Mouse (Mus musculus): ENCODE measurements around the gene Rcc2.
A peak's percentile ranks its signal among the peaks of the same experiment; 100 is the strongest.

The Rcc2 gene

DNA sequence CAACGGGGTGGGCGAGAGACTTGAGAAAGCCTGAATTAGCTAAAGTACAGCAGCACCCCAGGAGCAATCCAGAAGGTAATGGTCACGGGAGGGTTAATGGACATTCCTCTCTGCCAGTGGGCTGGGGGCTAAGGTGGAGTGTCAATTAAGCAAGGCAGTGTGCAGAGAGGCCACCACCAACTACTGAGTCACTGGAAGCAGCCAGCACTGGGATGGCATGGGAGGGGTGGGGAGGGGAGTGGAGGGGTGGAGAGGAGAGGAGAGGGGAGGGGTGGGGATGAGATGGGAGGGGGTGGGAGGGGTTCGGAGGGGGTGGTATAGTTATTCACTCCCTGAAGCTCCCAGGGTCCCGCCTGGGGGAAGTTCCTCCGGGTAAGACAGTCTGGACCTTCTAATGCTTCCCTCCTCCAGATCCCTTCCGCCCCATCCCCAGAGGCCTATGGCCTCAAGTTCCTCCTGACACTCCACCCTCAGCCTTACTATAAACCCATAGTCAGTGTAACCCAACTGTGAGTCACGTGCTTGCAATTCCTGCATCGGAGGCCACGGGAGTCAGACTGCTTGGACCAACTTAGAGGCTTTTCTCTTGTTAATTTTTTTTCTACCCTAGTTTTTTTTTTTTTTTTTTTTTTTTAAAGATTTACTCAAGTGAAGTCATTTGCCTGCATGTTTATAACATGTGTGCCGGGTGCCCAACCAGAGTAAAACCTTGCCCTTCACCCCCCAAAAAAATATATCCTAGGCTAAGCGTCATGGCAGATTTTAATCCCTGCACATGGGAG, 12.1 kb upstream of the Rcc2 start:
- no peak for DNase-seq

DNA sequence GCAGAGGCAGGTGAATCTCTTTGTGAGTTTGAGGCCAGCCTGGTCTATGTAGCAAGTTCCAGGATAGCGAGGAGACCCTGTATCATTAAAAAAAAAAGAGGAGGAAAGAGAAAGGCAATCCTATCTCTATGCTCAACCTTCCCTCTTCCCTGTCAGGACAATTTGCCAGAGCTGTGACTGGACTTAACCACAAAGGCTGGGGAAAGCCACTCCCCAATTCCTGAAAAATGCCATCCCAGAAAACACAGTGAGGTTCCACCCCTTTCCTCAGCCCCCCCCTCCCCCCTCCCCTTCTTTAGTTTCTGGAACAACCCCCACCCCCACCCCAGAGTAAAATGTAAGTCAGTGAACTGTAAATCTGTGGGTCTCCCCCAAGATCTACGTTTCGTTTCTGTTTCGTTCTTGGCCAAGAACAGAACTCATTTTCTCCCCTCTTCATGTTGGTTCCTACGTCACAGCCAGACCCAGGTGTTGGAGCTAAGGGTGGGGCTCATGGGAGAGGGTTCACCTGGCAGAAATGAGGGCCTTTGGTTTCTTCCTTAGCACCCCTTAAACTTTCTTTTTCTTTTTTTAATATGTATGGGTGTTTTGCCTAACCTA, 11.4 kb upstream of the Rcc2 start:
- DNase-seq, result no peak

DNA sequence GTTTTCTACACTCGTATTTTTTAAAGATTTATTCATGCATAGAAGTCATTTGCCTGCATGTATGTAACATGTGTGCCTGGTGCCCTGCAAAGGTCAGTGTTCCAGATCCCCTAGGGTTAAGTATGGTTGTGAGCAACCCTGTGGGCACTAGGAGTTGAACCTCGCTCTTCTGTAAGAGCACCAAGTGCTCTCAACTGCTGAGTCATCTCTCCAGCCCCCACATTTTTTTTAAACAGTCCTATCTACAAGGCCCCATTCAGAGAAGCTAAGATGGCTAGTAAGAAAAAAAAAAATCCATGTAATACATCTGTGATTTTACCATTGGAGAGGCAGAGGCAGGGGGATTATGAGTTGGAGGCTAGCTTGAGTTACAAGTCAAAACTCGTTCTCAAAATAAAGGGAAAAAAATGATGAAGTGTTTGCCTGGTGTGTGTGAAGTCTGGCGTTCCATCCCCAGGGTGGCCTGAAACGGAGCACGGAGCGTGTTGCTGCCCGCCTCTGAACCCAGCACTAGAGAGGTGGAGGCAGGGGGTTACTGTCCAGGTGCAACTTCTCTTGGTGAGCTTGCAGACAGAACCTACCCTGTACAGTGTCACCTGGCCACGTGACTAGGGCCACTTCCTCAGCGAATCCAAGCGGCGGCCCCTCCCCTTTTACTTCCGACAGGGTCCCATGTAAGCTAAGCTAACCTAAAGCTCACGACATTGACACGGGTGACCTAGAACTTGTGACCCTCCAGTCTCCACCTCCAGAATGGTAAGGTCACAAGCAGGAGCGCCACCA, 10.3 kb upstream of the Rcc2 start:
- DNase-seq, result peak; percentile 67

DNA sequence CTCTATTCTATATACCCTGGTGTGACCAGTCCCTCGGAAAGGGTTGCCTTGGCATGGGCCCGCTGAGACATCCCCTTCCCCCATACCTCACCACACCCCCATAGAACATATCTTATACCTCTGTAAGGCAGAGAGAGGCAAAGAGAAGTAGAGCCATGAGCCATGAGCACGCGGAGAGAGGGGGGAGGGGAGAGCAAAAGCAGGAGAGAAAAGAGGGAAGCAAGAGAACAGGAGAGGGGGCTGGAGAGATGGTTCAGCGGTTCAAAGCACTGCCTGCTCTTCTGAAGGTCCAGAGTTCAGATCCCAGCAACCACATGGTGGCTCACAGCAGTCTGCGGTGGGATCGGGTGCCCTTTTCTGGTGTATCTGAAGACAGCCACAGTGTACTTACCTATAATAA, 8.9 kb upstream of the Rcc2 start:
- DNase-seq, result peak; percentile 4

DNA sequence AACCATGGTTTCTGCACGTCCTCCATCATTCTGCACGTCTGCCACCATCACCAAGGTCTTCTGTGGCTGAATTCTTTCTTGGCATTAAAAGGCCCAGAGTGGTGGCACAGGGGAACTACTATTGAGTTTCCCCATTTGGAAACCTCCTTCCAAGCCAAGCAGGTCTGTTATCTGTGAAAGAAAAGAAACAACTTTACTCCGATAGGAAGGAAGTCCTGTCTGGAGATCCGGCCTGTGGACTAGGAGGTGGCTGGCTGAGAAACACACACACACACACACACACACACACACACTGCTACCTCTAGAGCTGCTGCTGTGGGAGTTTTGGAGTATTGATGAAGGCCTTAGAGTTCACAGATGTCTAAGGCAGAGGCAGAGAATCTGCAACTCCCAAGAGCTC, 6.8 kb upstream of the Rcc2 start:
- DNase-seq, result no peak

DNA sequence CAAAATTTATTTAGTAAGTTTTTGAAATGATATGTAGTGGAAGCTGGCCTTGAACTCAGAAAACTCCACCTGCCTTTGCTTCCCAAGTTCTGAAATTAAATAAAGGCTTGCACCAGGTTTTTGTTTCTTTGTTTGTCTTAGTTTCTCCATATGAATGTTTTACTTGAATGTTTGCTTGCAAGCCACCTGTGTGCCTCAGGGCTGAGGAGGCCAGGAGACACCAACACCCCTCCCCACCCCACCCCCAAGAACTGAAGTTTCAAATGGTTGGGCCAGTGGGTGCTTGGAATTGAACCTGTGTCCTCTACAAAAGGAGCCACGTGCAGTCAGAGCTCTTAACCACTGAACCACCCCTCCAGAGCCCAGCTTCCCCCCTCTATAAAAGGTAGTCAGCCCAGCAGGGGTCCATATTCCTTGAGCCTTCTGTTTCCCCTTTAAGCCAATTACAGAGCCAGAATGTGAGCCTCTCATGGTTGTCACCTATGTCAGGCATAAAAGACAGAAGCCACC, 5.7 kb upstream of the Rcc2 start:
- DNase-seq, result no peak

DNA sequence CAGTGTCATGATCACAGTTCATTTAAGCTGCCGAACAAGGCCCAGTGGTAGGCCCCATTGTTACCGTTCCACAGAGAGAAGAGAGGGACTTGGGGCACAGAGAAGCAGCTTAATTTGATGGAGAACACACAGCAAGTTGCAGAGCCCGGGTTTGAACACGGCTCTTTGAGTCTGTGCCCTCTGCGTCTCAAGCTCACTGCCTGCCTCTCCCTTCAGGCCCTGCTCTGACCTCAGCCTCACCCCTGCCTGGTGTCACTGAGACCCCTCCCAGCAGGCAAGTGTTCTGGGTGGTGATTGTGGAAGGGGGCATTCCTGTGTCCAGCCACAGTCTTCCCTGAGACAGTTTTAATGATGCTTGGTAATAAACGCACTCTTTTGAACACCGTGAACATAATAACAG, 5.2 kb upstream of the Rcc2 start:
- DNase-seq, result no peak

DNA sequence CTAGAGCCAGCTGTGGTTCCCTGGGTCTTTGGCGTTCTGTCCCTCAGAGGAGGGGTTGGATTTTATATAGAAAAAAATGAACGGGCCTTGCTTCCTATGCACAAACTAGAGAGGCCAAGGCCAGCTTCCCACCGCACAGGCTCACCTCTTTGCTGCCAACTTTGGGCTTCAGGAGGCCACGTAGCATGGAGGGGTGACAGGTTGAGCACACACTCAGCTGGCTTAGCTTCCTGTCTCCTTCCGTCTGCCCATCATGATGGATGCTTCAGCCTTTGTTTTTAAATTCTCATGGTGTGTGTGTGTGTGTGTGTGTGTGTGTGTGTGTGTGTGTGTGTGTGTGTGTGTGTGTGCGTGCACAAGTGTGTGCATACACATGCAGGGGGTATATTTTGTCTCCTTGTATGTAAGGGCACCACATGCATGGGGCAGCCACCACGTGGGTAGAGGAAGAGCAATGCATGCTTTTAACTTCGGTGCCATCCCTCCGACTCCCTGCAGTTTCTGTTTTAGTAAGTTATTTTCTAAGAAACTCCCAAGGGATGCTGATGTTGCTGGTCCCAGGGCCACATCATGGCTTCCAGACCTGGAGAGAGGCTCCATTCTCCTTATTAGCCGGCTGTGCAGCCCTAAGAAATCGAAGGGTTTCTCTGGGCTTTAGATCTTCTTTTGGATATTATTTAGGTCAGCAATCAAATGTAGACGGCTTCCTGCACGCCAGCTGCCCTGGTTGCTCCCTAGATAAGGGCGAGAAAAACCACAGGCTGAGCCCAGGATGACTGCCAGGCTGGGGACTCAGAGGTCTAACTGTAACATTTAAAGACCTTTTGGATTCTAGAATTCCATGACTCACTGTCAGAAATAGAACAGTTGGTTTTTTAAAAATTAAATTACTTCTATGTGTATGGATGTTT, 4.4 kb upstream of the Rcc2 start:
- DNase-seq, result no peak

DNA sequence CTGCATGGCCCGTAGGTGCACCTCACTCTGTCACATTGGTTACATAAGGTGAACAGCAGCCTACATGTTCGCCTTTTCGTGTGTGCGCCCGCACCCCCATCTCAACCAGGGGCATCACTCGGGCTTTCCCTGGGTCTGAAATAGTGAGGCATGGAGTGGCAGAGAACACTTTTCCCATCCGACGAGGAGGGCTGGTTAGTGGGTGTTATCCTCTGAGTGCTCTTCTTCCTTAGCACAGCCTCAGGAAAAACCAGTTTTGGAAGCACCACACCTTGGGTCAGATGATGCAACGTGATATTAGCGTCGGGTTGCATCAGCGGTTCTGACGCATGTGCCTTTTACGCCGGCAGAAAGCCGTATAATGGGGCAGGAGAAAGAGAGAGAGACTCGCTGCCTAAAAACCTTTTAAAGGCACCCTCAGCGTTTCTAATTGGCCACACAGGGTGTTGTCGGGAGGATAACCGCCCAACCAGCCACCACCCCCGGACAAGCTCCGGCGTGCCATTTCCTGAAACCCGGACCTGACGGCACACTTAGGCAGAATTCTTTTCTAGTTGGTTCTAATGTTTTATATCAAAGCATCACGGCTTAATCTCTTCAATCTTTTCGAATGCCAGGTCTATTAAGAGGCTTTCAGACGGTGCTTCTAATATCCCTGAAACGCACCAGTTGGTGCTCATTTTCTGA, 757 bp upstream of the Rcc2 start:
- DNase-seq, result peak; percentile 67

DNA sequence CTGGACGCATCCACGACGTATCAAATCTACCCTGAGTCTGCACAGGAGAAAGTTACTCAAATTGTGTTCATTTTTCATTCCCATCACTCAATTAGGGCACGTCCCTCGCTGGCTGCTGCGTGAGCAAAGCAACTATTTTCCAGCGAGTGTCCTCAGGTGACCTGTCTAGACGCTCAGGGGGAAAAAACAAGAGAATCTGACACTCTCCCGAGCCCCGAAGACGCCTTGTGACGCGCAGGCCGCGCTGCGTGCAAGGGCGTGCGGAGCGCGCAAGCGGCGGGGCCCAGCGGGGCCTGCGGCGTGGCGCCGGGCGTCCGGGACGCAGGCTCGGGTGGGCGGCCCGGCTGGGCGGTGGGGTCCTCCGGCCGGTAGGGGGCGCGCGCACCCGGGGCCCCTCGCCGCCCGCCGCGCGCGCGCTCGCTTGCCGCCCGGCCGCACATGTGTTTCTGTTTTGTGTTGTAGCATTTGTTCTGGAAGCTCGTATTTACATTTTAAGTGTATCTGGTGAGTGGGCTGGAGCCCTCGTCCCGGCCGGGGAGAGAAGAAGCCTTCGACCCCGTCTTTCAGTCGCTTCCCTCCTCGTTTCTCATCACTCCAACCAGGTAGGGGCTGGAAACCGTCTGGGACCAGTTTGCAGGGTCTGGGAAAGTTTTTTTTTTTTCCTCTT, 841 bp downstream of the Rcc2 start:
- peak; percentile 91 for DNase-seq

DNA sequence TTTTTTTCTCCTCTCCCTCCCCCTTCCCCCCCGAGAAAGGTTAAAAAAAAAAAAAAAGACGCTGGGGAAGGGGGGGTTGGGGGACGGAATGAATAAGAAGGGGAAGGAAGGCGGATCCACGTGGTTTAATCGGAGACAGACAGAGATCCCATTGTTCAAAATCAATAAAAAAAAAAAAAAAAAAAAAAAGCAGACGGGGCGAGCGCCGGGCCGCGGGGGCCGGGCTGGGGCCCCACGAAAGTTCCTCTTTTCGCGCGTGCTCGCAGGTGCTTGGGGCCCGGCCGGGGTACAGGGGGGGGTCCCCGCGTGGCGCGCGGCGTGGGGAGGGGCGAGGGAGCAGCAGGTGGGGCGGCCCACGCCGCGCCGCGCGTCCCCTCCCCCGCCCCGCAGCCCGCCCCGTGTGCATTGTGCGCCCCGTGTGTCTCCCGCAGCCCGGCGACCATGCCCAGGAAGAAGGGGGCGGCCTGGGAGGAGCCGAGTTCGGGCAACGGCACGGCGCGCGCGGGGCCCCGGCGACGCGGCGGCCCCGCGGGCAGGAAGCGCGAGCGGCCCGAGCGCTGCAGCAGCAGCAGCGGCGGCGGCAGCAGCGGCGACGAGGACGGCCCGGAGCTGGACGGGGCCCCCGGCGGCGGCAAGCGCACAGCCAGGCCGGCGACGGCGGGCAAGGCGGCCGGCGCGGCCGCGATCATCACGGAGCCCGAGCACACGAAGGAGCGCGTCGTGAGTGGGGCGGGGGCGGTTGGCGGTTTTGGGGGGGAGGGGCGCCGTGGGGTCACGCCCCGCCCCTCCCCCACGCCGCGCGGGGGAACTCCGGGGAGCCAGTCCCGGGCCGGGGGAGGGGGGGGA, 1.6 kb downstream of the Rcc2 start:
- peak; percentile 82 for DNase-seq

DNA sequence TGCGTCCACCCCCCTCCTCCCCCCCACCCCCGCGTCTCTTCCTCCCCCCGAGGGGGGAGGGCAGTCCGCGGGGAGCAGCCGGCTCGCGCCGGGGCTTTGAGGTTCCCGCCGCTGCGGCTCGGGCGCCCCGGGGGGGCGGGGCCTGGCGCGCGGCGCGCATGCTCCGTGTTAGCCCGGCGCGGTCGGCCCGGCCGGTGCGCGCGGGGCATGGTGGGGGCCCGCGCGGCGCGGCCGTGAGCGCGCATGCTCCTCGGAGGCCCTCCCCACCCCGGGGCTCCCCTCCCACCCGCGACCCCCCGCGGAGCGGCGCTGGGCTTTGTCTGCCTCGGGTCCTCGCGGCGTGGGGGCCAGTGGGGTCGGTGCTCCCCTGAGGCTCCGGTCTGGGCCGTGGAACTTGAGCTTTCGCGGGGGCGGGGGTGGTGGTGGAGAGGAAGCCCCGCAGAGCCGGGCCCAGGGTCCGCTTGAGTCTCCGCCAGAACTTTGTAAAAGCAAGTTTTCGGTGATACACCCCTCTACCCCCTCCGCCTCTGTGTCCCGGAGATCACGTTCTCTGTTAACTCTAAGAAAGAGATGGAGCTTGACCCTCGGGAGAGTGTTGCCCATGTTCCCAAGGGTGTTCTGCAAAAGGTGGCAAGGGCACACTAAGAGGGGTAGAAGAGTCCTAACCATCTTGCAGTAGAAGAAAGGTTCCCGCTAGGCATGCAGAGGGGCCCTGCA, 2.4 kb downstream of the Rcc2 start:
- peak; percentile 93 for DNase-seq

DNA sequence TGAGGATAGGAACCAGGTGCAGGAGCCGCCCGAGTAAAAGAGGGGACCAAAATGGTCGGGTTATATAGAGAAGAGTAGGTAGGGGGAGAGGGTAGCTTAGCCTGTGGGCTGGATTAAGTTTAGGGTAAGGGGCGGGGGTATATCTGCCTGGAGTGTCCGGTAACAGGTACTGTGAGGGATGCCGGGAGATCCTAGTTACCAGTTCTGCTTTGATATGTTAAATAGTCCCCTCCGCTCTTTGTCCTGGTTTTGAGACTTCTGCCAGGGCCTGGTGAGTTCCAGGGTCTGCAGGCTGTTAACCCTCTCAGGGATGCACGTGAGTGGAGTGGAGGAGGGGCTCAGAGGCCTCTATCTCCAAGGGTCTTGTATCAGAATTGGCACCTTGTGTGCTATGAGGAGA, 3.3 kb downstream of the Rcc2 start:
- DNase-seq, result no peak

DNA sequence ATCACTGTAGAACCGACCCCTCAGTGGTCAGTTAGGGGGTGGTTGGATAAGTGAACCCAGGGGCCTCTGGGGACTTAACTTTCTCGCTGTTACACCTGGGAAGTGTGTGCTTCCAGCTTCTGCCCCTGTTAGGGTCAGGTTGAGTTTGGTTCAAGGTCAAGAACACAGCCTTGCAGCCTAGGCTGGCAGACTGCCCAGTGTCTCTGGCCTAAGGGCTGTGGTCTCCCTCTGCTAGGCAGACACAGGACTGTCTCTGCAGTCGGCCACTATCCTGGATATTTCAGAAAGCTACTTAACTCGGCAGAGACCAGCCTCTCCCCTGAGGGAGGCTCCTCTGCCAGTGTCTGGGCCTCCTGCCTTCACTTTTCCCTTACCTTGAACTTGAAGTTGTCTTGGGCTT, 3.8 kb downstream of the Rcc2 start:
- DNase-seq, result no peak

DNA sequence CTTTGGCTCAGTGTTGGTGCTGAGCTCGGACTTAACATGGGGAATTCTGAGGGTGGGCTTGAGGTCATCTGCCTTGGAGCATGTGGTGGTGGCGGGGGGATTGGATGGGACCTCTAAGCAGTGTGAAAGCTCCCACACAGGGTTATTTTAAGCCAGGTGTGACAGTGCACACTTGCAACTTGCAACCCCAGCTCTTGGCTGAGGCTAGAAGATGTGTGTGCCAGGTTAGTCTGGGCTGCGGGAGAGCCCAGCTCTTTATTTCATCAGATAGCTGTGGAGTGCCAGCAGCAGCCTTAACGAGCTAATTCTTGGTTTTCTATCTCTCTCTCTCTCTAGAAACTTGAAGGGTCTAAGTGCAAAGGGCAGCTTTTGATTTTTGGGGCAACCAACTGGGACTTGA, 7.3 kb downstream of the Rcc2 start:
- DNase-seq, result no peak

DNA sequence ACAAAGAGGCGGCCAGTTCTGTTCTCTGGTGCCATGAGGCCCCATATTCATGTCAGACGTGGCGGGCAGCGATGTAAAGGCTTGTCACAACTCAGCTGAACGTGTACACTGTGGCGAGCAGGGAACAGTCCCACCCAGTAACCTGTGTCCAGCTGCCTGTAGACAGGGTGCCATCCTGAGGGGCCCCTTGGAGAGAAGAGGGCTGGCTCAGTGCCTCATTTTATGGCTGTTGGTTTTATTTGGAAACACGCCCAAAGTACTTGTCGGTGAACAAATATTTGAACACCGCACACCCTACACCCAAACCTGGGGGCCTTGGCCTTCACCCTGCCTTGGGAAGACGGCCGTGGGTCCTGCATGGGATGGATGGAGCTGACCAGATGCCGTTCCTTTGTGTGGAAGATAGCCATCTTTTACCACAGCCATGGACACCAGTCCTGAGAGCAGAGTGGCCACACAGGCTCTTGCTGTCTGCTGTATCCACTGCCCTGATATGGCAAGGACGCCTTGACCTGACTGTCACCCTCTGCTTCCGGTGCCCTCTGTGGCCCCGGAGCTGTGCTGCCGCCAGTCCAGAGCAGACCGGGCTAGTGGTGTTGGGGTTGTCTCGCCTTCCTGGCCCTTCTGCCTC, 8.1 kb downstream of the Rcc2 start:
- no peak for DNase-seq

DNA sequence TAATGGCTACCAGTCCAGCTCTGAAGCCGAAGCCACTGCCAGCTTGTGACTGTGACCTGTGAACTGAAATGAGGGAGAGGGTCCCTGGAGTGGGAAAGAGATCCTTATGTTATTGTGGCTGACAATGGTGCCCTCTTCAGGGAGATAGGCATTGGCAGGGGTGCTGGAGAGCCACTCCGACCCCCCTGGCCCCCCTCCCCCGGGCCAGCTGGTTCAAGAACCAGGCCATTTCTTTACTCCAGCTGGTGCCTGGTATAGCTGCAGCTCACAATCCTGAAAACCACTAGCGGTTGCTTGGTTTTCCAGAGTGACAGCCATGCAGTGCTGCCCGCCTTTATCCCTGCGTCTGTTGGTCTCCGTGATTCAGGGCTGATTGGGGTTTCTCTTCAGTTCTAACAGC, 8.8 kb downstream of the Rcc2 start:
- no peak for DNase-seq

DNA sequence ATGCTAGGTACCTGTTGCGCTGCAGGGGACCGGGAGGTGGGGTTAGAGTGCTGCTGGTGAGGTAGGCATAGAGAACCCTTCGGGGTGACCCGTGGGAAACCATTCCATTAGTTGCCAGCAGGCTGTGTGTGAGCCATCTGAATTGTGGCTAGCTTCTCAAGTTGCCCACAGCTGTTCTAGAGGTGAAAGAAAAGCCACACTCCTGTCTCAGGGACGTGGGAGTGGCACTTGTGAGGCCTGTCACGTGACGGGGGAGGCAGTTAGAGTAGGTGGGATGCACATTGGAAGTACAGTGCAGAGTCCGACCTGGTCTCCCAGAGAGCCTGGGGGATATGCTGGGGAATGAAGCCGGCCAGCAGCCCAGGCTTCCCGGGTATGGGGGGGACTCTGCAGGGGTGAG, 9.3 kb downstream of the Rcc2 start:
- DNase-seq, result no peak

DNA sequence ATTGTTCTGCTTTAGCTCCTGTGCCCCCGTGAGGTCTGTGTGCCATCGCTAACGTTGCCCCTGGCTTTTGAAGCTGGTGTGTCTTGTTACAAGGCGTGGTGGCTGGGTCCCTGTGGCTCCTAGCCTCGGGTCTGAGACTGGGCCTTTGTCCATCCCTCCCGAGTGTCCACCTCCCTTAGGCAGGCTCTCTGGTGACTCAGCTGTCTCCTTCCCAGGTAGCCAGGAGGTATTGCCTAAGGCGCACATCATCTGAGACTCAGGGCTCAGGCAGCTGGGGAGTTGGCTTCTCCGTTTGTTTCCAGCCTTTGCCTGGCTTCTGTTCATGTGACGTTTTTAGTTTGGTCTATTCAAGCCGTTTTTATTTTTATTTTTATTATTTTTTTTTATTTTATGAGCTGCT, 10.4 kb downstream of the Rcc2 start:
- DNase-seq, result no peak

Data from thymus, postnatal 4 days (tissue).